Mouse (Mus musculus) CH12.LX (cell line): ENCODE data around the gene Ampd3. TPM values are rescaled to one million over a fixed set of nuclear protein-coding genes. Genes with fewer than 3 reads are reported as not detected.

Source experiments
- DNase-seq: peaks from one replicate; pipeline ENCODE4 v3.0.0-alpha.2; 2013; ENCODE audit errors: extremely low read depth
- H3K27ac ChIP-seq: 2 replicates; pipeline ENCODE4 v1.5.1; 2012; ENCODE audit warnings: low read depth, mild to moderate bottlenecking, control low read depth, moderate library complexity; ENCODE audit not compliant: insufficient read depth
- H3K27me3 ChIP-seq: replicated peaks from 2 replicates; pipeline ENCODE3; 2012; ENCODE audit warnings: inconsistent platforms
- H3K36me3 ChIP-seq, 2 experiments: replicated peaks in 1 of 2; 2 replicates each; pipeline versions ENCODE3 to v1.6.1; 2012; ENCODE audit warnings: inconsistent platforms in 1 of 2, low read length in 1 of 2, mild to moderate bottlenecking in 1 of 2, mixed read lengths in 1 of 2, moderate library complexity in 1 of 2; ENCODE audit not compliant: control insufficient read depth in 1 of 2, insufficient read depth in 1 of 2
- H3K4me1 ChIP-seq, 2 experiments: 2 replicates each; pipeline ENCODE4 v1.6.1; 2012; ENCODE audit warnings: inconsistent platforms in 1 of 2, moderate library complexity in 1 of 2; ENCODE audit not compliant: insufficient read depth in 2 of 2, control insufficient read depth in 1 of 2
- H3K4me2 ChIP-seq: 2 replicates; pipeline ENCODE4 v1.6.1; 2012; ENCODE audit warnings: low read depth, mild to moderate bottlenecking, control low read depth; ENCODE audit not compliant: poor library complexity, insufficient read depth, severe bottlenecking
- H3K4me3 ChIP-seq, 3 experiments: fragments of 150-350 bp in 1 of 3; sonication (generic) in 1 of 3; replicated peaks in 1 of 3; 2 replicates each; pipeline versions ENCODE3 to v1.5.1; 2011 to 2012; ENCODE audit warnings: low read depth in 2 of 3, low read length in 2 of 3, mild to moderate bottlenecking in 2 of 3, moderate library complexity in 2 of 3, control low read depth in 1 of 3, improper control_type of control experiment in 1 of 3, inconsistent platforms in 1 of 3, mixed read lengths in 1 of 3; ENCODE audit not compliant: poor library complexity in 1 of 3
- H3K79me2 ChIP-seq: replicated peaks from 2 replicates; pipeline ENCODE4 v1.6.1; 2012; ENCODE audit warnings: mild to moderate bottlenecking, moderate library complexity; ENCODE audit not compliant: control insufficient read depth, poor library complexity, insufficient read depth, severe bottlenecking; ENCODE audit errors: extremely low read depth
- H3K9ac ChIP-seq: 2 replicates; pipeline ENCODE4 v1.6.1; 2012; ENCODE audit warnings: low read depth, mild to moderate bottlenecking, control low read depth, moderate library complexity; ENCODE audit not compliant: insufficient read depth
- H3K9me3 ChIP-seq: replicated peaks from 2 replicates; pipeline ENCODE3; 2012; ENCODE audit warnings: low read length, inconsistent platforms, mixed read lengths
- BHLHE40 ChIP-seq: IDR thresholded peaks from 2 replicates; pipeline ENCODE4 v1.6.1; 2011; ENCODE audit warnings: mild to moderate bottlenecking, low read depth, low read length, improper control_type of control experiment
- CTCF ChIP-seq, 2 experiments: IDR thresholded peaks in 1 of 2; conservative IDR thresholded peaks in 1 of 2; 2 replicates each; pipeline ENCODE4 v1.5.1; 2011 to 2012; ENCODE audit warnings: low read depth in 2 of 2, low read length in 2 of 2, improper control_type of control experiment in 1 of 2, inconsistent platforms in 1 of 2, mild to moderate bottlenecking in 1 of 2, moderate library complexity in 1 of 2
- E2F4 ChIP-seq: IDR thresholded peaks from 2 replicates; pipeline ENCODE4 v1.6.1; 2011; ENCODE audit warnings: low read depth, low read length, improper control_type of control experiment; ENCODE audit not compliant: insufficient replicate concordance
- ELF1 ChIP-seq: IDR thresholded peaks from 2 replicates; pipeline ENCODE4 v1.6.1; 2014; ENCODE audit warnings: low read depth, mild to moderate bottlenecking, inconsistent platforms, low read length, improper control_type of control experiment
- ETS1 ChIP-seq: conservative IDR thresholded peaks from 2 replicates; pipeline ENCODE4 v1.6.1; 2012; ENCODE audit warnings: low read depth, mild to moderate bottlenecking, inconsistent platforms, low read length, improper control_type of control experiment, moderate library complexity
- GABPA ChIP-seq: IDR thresholded peaks from 2 replicates; pipeline ENCODE4 v1.6.1; 2012; ENCODE audit warnings: low read depth, low read length, improper control_type of control experiment, inconsistent platforms; ENCODE audit not compliant: insufficient replicate concordance
- HCFC1 ChIP-seq: IDR thresholded peaks from 2 replicates; pipeline ENCODE4 v1.6.1; 2012; ENCODE audit warnings: low read depth, mild to moderate bottlenecking, inconsistent platforms, low read length, improper control_type of control experiment
- JUN ChIP-seq: IDR thresholded peaks from 2 replicates; pipeline ENCODE4 v1.6.1; 2011; ENCODE audit warnings: low read depth, mild to moderate bottlenecking, low read length, improper control_type of control experiment, moderate library complexity; ENCODE audit not compliant: insufficient read depth
- JUND ChIP-seq: conservative IDR thresholded peaks from 2 replicates; pipeline ENCODE4 v1.6.1; 2011; ENCODE audit warnings: low read depth, low read length, improper control_type of control experiment
- MAFK ChIP-seq: IDR thresholded peaks from 2 replicates; pipeline ENCODE4 v1.6.1; 2011; ENCODE audit warnings: low read length, improper control_type of control experiment; ENCODE audit not compliant: insufficient replicate concordance
- MAX ChIP-seq: IDR thresholded peaks from 2 replicates; pipeline ENCODE4 v1.6.1; 2011; ENCODE audit warnings: low read length, improper control_type of control experiment
- MAZ ChIP-seq: IDR thresholded peaks from 2 replicates; pipeline ENCODE4 v1.6.1; 2012; ENCODE audit warnings: low read depth, mild to moderate bottlenecking, inconsistent platforms, low read length, improper control_type of control experiment, moderate library complexity
- MXI1 ChIP-seq: IDR thresholded peaks from 2 replicates; pipeline ENCODE4 v1.6.1; 2011; ENCODE audit warnings: mild to moderate bottlenecking, low read depth, low read length, improper control_type of control experiment
- NRF1 ChIP-seq: IDR thresholded peaks from 2 replicates; pipeline ENCODE4 v1.6.1; 2014; ENCODE audit warnings: low read depth, mild to moderate bottlenecking, inconsistent platforms, low read length, improper control_type of control experiment, moderate library complexity
- POLR2A ChIP-seq: IDR thresholded peaks from 2 replicates; pipeline ENCODE4 v1.6.1; 2011; ENCODE audit warnings: low read depth, mild to moderate bottlenecking, improper control_type of control experiment, low read length
- POLR2AphosphoS2 ChIP-seq: IDR thresholded peaks from 2 replicates; pipeline ENCODE4 v1.6.1; 2011; ENCODE audit warnings: low read depth, low read length, improper control_type of control experiment
- RAD21 ChIP-seq: IDR thresholded peaks from 2 replicates; pipeline ENCODE4 v1.6.1; 2011; ENCODE audit warnings: low read depth, mild to moderate bottlenecking, low read length, improper control_type of control experiment, moderate library complexity
- RCOR1 ChIP-seq: conservative IDR thresholded peaks from 2 replicates; pipeline ENCODE4 v1.6.1; 2012; ENCODE audit warnings: low read depth, mild to moderate bottlenecking, inconsistent platforms, low read length, improper control_type of control experiment
- SIN3A ChIP-seq: IDR thresholded peaks from 2 replicates; pipeline ENCODE4 v1.6.1; 2012; ENCODE audit warnings: low read length, improper control_type of control experiment, inconsistent platforms
- SMC3 ChIP-seq: IDR thresholded peaks from 2 replicates; pipeline ENCODE4 v1.6.1; 2011; ENCODE audit warnings: low read depth, low read length, improper control_type of control experiment
- TBP ChIP-seq: conservative IDR thresholded peaks from 2 replicates; pipeline ENCODE4 v1.6.1; 2011; ENCODE audit warnings: low read depth, low read length, improper control_type of control experiment
- TCF12 ChIP-seq: IDR thresholded peaks from 2 replicates; pipeline ENCODE4 v1.6.1; 2014; ENCODE audit warnings: low read depth, mild to moderate bottlenecking, inconsistent platforms, low read length, improper control_type of control experiment
- USF2 ChIP-seq: conservative IDR thresholded peaks from 2 replicates; pipeline ENCODE4 v1.6.1; 2011; ENCODE audit warnings: low read depth, low read length, improper control_type of control experiment
- ZC3H11A ChIP-seq: IDR thresholded peaks from 2 replicates; pipeline ENCODE4 v1.6.1; 2012; ENCODE audit warnings: low read depth, mild to moderate bottlenecking, inconsistent platforms, low read length, improper control_type of control experiment
- ZKSCAN1 ChIP-seq: IDR thresholded peaks from 2 replicates; pipeline ENCODE4 v1.6.1; 2012; ENCODE audit warnings: low read depth, inconsistent platforms, low read length, improper control_type of control experiment, borderline replicate concordance
- ZMIZ1 ChIP-seq: IDR thresholded peaks from 2 replicates; pipeline ENCODE4 v1.6.1; 2012; ENCODE audit warnings: low read depth, mild to moderate bottlenecking, inconsistent platforms, low read length, improper control_type of control experiment
- ZNF384 ChIP-seq: IDR thresholded peaks from 2 replicates; pipeline ENCODE4 v1.6.1; 2012; ENCODE audit warnings: low read depth, low read length, improper control_type of control experiment, inconsistent platforms
- dilution Hi-C: fragments of 300-500 bp; cut with MboI; formaldehyde crosslinking; loops from 2 replicates; pipeline ENCODE4 v1.14.3; 2020; ENCODE audit warnings: low sequenced_read_pairs; ENCODE audit not compliant: extremely low pct_unique_long_range_greater_than_20kb, extremely low pct_ligation_motif_present
- in situ Hi-C: fragments of 300-500 bp; cut with MboI; formaldehyde crosslinking; loops from 3 replicates; pipeline ENCODE4 v1.14.3; 2019; ENCODE audit warnings: low sequenced_read_pairs, low pct_ligation_motif_present, low pct_unique_long_range_greater_than_20kb, mixed read lengths
- polyA plus RNA-seq: library from polyadenylated mRNA; unstranded; fragments of >175 nt; gene quantifications from 2 replicates; pipeline ENCODE4 v1.2.1, GENCODE M21; 2012; ENCODE audit warnings: low read depth; ENCODE audit not compliant: insufficient read length
- total RNA-seq, 2 experiments: library from RNA; depleted of rRNA; stranded (reverse); fragments of 300-350 nt in 1 of 2; fragments of >200 nt in 1 of 2; gene quantifications; 2 replicates each; pipeline ENCODE4 v1.2.3; 2012 to 2014

Gene Ampd3
- total and polyA plus RNA-seq, 3 experiments = 0.08 to 0.84 (median 0.30) TPM

- dilution Hi-C loops = no loop called here
- DNase-seq = no peak
Observed at GRCm38 (mm10) chr7:110768451-110769064, 552 bp downstream of the Ampd3 start.

DNA sequence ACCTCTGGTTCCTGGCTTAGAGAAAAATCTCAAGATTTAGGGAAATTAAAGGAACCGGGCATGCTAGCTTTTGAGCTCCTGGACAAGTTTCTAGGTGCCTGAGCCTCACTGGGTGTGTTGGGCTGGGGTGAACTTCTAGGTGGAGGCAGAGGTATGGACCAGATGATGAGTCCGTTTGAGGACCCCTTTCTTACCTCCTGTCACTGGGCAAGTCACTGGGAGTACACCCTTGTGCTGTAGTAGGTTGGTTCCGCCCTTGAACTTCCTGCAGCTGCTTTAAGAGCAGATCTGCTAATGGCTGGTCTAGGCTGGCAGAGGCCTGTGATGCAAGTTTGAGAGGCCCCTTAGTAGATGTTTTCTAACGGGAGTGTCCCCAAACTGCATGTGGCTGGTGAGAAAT is 1.1 kb downstream of the Ampd3 start:
- H3K9me3 ChIP-seq = no peaks in the 10 kb centered on the region
- in situ Hi-C loops (no loop called here), dilution Hi-C loops (no loop called here)

More at GRCm38 (mm10) chr7:110768451-110769064, 552 bp downstream of the Ampd3 start:
- Histone ChIP-seq H3K4me1 (peaks cover 9 to 36% of the 10 kb centered on the region in 2 experiments), H3K9me3 (no peaks in the 10 kb centered on the region), H3K36me3 (no peaks in the 10 kb centered on the region), H3K4me3 (no peak overlapping the region), H3K27ac (no peak overlapping the region), H3K4me2 (no peak overlapping the region), H3K27me3 (no peaks in the 10 kb centered on the region), H3K9ac (no peak overlapping the region), H3K79me2 (no peaks in the 10 kb centered on the region)
- TF ChIP-seq JUND (no peak), NRF1 (no peak), GABPA (no peak), POLR2AphosphoS2 (no peak), MAZ (no peak), ETS1 (no peak)
- in situ Hi-C loops = no loop called here

DNA sequence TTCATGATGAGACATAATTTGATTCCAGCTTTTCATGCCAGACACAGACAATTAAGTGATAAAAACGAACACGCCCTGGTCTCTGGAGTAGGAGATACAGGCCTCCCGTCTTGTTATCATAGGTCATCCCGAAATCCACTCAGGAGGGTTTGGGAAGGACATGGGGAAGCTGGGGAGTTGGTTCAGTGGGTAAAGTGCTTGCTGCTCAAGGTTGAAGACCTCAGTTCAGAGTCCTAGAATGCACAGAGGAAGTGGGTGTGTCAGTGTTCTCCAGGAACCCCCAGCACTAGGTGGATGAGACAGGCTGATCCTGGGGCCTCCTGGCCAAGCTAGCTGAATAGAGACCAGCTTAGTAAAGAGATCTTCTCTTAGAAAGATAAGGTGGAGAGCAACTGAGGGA is 2.9 kb downstream of the Ampd3 start:
- no peaks in the 10 kb centered on the region for H3K9me3 ChIP-seq
- no peak overlapping the region for H3K27ac ChIP-seq
- H3K9ac ChIP-seq = no peak overlapping the region
- TF ChIP-seq MXI1 (no peak), USF2 (no peak), NRF1 (no peak), SMC3 (no peak), MAFK (no peak), RCOR1 (no peak), E2F4 (no peak), JUND (no peak), HCFC1 (no peak), TBP (no peak), SIN3A (no peak), MAZ (no peak), ZMIZ1 (no peak)
- H3K27me3 ChIP-seq = no peaks in the 10 kb centered on the region
- in situ Hi-C loops = no loop called here
- no peak overlapping the region for H3K4me2 ChIP-seq
- H3K4me1 ChIP-seq = peaks cover 13 to 43% of the 10 kb centered on the region in 2 experiments
- no peaks in the 10 kb centered on the region for H3K36me3 ChIP-seq
- DNase-seq = no peak
- dilution Hi-C loops = no loop called here
- H3K4me3 ChIP-seq = no peak overlapping the region
- no peaks in the 10 kb centered on the region for H3K79me2 ChIP-seq

More for the DNA sequence above, 1.1 kb downstream of the Ampd3 start:
- TF ChIP-seq RAD21 = no peak
- TF ChIP-seq TCF12 = no peak
- no peak for TF ChIP-seq SMC3
- TF ChIP-seq ZC3H11A = no peak
- TF ChIP-seq CTCF (conservative IDR thresholded peaks at IDR 0.05 in 1 of 2, IDR thresholded peaks at IDR 0.05 in 1 of 2; ENCODE audit: low read depth in 2 of 2, low read length in 2 of 2) = no peak
- TF ChIP-seq JUN = no peak
- no peak for TF ChIP-seq HCFC1
- no peak for TF ChIP-seq ZKSCAN1
- no peak for TF ChIP-seq MAX
- no peak for TF ChIP-seq BHLHE40
- no peak for TF ChIP-seq POLR2A
- no peak for TF ChIP-seq NRF1
- TF ChIP-seq ELF1 = no peak
- no peak for TF ChIP-seq ZNF384
- TF ChIP-seq E2F4 = no peak
- no peak for TF ChIP-seq MXI1
- TF ChIP-seq, all 38 proteins: peak for 0
- Histone ChIP-seq H3K9ac (no peak overlapping the region), H3K4me3 (no peak overlapping the region), H3K79me2 (no peaks in the 10 kb centered on the region), H3K27me3 (no peaks in the 10 kb centered on the region), H3K27ac (no peak overlapping the region), H3K4me1 (peaks cover 12 to 41% of the 10 kb centered on the region in 2 experiments), H3K36me3 (no peaks in the 10 kb centered on the region), H3K4me2 (no peak overlapping the region)
- DNase-seq = no peak
